Comparison of ENCODE assay signal across 20 mouse cellular contexts in genomic region chr4:33705722-33706121, GRCm38 (mm10).
"Had no signal": no experiment of that assay in that cellular context is flagged by ENCODE, and none has a peak within 500 bp of the region (broad histone marks: within the 10 kb centered on the region; RNA-seq: fewer than 3 reads in every experiment).

No protein-coding gene starts in this region.

- H3K27ac ChIP-seq: liver, embryonic 13.5 days; liver, embryonic 15.5 days; macrophage; midbrain, embryonic 13.5 days; midbrain, embryonic 15.5 days; neural tube, embryonic 12.5 days had no signal

- H3K27me3 ChIP-seq: liver, embryonic 13.5 days; liver, embryonic 15.5 days; midbrain, embryonic 13.5 days; midbrain, embryonic 15.5 days; neural tube, embryonic 12.5 days had no signal

- H3K9me3 ChIP-seq: liver, embryonic 13.5 days; liver, embryonic 15.5 days; midbrain, embryonic 15.5 days had no signal

- ATAC-seq: liver, postnatal 0 days; midbrain, embryonic 13.5 days; midbrain, embryonic 15.5 days had no signal

- H3K4me3 ChIP-seq: liver, embryonic 13.5 days; liver, embryonic 15.5 days; megakaryocyte, embryonic 14.5 days; midbrain, embryonic 13.5 days; midbrain, embryonic 15.5 days; neural tube, embryonic 12.5 days had no signal

- H3K36me3 ChIP-seq: liver, embryonic 13.5 days; liver, embryonic 15.5 days; midbrain, embryonic 13.5 days; midbrain, embryonic 15.5 days; neural tube, embryonic 12.5 days had no signal

- H3K4me2 ChIP-seq: liver, embryonic 11.5 days; liver, embryonic 13.5 days; liver, embryonic 15.5 days; midbrain, embryonic 11.5 days; midbrain, embryonic 13.5 days; midbrain, embryonic 15.5 days; neural tube, embryonic 12.5 days had no signal

- DNase-seq: liver, embryonic 13.5 days; liver, postnatal 0 days; lung, postnatal 10 days; lung, postnatal 36 days; retina, postnatal 1 day; right cerebral cortex, adult 18-20 months; right cerebral cortex, postnatal 25 days; right cerebral cortex, postnatal 4 days; spleen, adult 18-20 months; thymus, adult 18-20 months; thymus, postnatal 14 days; thymus, postnatal 36 days had no signal

- H3K4me1 ChIP-seq: liver, embryonic 13.5 days; liver, embryonic 15.5 days; megakaryocyte, embryonic 14.5 days; midbrain, embryonic 13.5 days; midbrain, embryonic 15.5 days; neural tube, embryonic 12.5 days had no signal

- H3K9ac ChIP-seq: liver, embryonic 13.5 days; liver, embryonic 15.5 days; liver, postnatal 0 days; midbrain, embryonic 13.5 days; midbrain, embryonic 15.5 days; neural tube, embryonic 12.5 days had no signal
